Mouse (Mus musculus) forebrain, postnatal 0 days (tissue): ENCODE measurements around the gene Lrfn1. TPM values are rescaled to one million over a fixed set of nuclear protein-coding genes. Genes with fewer than 3 reads are reported as not detected.

Experiments
- ATAC-seq: fragments of 200-750 bp; cut with Nextera tagmentation; 2 replicates; pipeline ENCODE4 v1.8.0; 2017; ENCODE audit warnings: mild to moderate bottlenecking, moderate library complexity
- DNase-seq: peaks from one replicate; pipeline ENCODE4 v3.0.0-alpha.2; 2015
- H3K27ac ChIP-seq: fragments of 300-500 bp; sonication (generic); 2 replicates; pipeline ENCODE4 v1.5.1; 2014; ENCODE audit warnings: low read depth, mild to moderate bottlenecking, antibody characterized with exemption, low read length, moderate library complexity, mixed read lengths
- H3K27me3 ChIP-seq: fragments of 300-500 bp; sonication (generic); 2 replicates; pipeline ENCODE4 v1.6.1; 2014; ENCODE audit warnings: mild to moderate bottlenecking, low read length, mixed read lengths; ENCODE audit not compliant: insufficient read depth
- H3K36me3 ChIP-seq: fragments of 300-500 bp; sonication (generic); 2 replicates; pipeline ENCODE4 v1.6.1; 2014; ENCODE audit warnings: mild to moderate bottlenecking, moderate library complexity; ENCODE audit not compliant: insufficient read depth
- H3K4me1 ChIP-seq: fragments of 300-500 bp; sonication (generic); 2 replicates; pipeline ENCODE4 v1.6.1; 2014; ENCODE audit warnings: antibody characterized with exemption; ENCODE audit not compliant: insufficient read depth
- H3K4me2 ChIP-seq: fragments of 300-500 bp; sonication (generic); 2 replicates; pipeline ENCODE4 v1.6.1; 2014; ENCODE audit warnings: low read depth, mild to moderate bottlenecking, moderate library complexity
- H3K4me3 ChIP-seq: fragments of 300-500 bp; sonication (generic); 2 replicates; pipeline ENCODE4 v1.5.1; 2014; ENCODE audit warnings: low read depth, low read length, mixed read lengths
- H3K9ac ChIP-seq: fragments of 300-500 bp; sonication (generic); 2 replicates; pipeline ENCODE4 v1.6.1; 2014; ENCODE audit warnings: mild to moderate bottlenecking
- H3K9me3 ChIP-seq: fragments of 300-500 bp; sonication (generic); 2 replicates; pipeline ENCODE4 v1.6.1; 2016; ENCODE audit warnings: low read length
- CTCF ChIP-seq: sonication (generic); IDR thresholded peaks from 2 replicates; pipeline ENCODE4 v1.5.1; 2016; ENCODE audit warnings: antibody characterized with exemption, control low read depth, low read depth
- WGBS: fragments of 180-500 bp; shearing (Covaris S2); extraction: QIAGEN DNeasy Blood & Tissue Kit; methylation state at CpG from one replicate; pipeline ENCODE4 v1.1.7; 2014; 5-methylcytosine and 5-hydroxymethylcytosine counted together
- polyA plus RNA-seq: library from polyadenylated mRNA; unstranded; fragments of >200 nt; fragmentation: Nextera tagmentation; extraction: Ambion mirVana; gene quantifications from 2 replicates; pipeline ENCODE4 v1.2.1, GENCODE M21; 2015
- total RNA-seq: library from RNA; depleted of rRNA; stranded (reverse); fragments of >200 nt; gene quantifications from 2 replicates; pipeline ENCODE4 v1.2.3, GENCODE M21; 2014

The Lrfn1 gene
- total and polyA plus RNA-seq, 2 experiments from 2014 or later: 21.2 to 88.3 TPM

GRCm38 (mm10) chr7:28467213-28467751, 15.5 kb downstream of the Lrfn1 start:
- peak; percentile 17 for DNase-seq
- peak overlapping the region; percentile 9; the same call in 1 of the 2 replicates for H3K4me3 ChIP-seq
- H3K27ac ChIP-seq: no peak overlapping the region
- whole genome bisulfite sequencing: 7% methylated on average over 62 of the region's 63 CpGs
- no peak overlapping the region for H3K9ac ChIP-seq
- ATAC-seq: no peak
- H3K36me3 ChIP-seq: peaks cover 27% of the 10 kb centered on the region
- H3K9me3 ChIP-seq: no peaks in the 10 kb centered on the region
- TF ChIP-seq CTCF: 0 out of 2 replicates have a peak, but pooled peaks have one; percentile 16
- H3K27me3 ChIP-seq: no peaks in the 10 kb centered on the region
- H3K4me2 ChIP-seq: peak overlapping the region; percentile 46
- no peaks in the 10 kb centered on the region for H3K4me1 ChIP-seq

GRCm38 (mm10) chr7:28476191-28476590, 24.4 kb downstream of the Lrfn1 start:
- Histone ChIP-seq H3K27ac (no peak overlapping the region), H3K4me2 (no peak overlapping the region), H3K27me3 (no peaks in the 10 kb centered on the region), H3K9me3 (no peaks in the 10 kb centered on the region), H3K9ac (no peak overlapping the region), H3K4me3 (no peak overlapping the region), H3K4me1 (no peaks in the 10 kb centered on the region), H3K36me3 (no peaks in the 10 kb centered on the region)
- no peak for ATAC-seq
- 95% methylated on average over 6 of the region's 6 CpGs for WGBS
- 0 out of 2 replicates have a peak, but pooled peaks have one; percentile 12 for TF ChIP-seq CTCF
- no peak for DNase-seq

GRCm38 (mm10) chr7:28477363-28477762, 25.6 kb downstream of the Lrfn1 start:
- WGBS: 88% methylated on average over 5 of the region's 5 CpGs

GRCm38 (mm10) chr7:28478854-28479253, 27.1 kb downstream of the Lrfn1 start:
- Histone ChIP-seq H3K4me3 (no peak overlapping the region), H3K27ac (no peak overlapping the region), H3K27me3 (no peaks in the 10 kb centered on the region), H3K36me3 (no peaks in the 10 kb centered on the region), H3K4me1 (no peaks in the 10 kb centered on the region), H3K4me2 (no peak overlapping the region), H3K9me3 (no peaks in the 10 kb centered on the region), H3K9ac (no peak overlapping the region)
- 12% methylated on average over 6 of the region's 8 CpGs for WGBS
- ATAC-seq (no peak), DNase-seq (no peak)
- TF ChIP-seq CTCF: no peak

More at GRCm38 (mm10) chr7:28477363-28477762, 25.6 kb downstream of the Lrfn1 start:
- no peak overlapping the region for H3K9ac ChIP-seq
- H3K27me3 ChIP-seq: no peaks in the 10 kb centered on the region
- no peaks in the 10 kb centered on the region for H3K9me3 ChIP-seq
- no peak for ATAC-seq
- H3K4me3 ChIP-seq: no peak overlapping the region
- no peak for TF ChIP-seq CTCF
- no peaks in the 10 kb centered on the region for H3K4me1 ChIP-seq
- H3K27ac ChIP-seq: no peak overlapping the region
- no peak overlapping the region for H3K4me2 ChIP-seq
- H3K36me3 ChIP-seq: no peaks in the 10 kb centered on the region
- no peak for DNase-seq

- Histone ChIP-seq H3K4me3 (no peak overlapping the region), H3K36me3 (no peaks in the 10 kb centered on the region), H3K27me3 (no peaks in the 10 kb centered on the region), H3K9ac (no peak overlapping the region), H3K27ac (no peak overlapping the region), H3K4me1 (no peaks in the 10 kb centered on the region), H3K9me3 (no peaks in the 10 kb centered on the region), H3K4me2 (no peak overlapping the region)
- WGBS: 88% methylated on average over 11 of the region's 11 CpGs
- no peak for TF ChIP-seq CTCF
- no peak for ATAC-seq
- no peak for DNase-seq
Observed at GRCm38 (mm10) chr7:28482854-28483253, 31.1 kb downstream of the Lrfn1 start.

- H3K27me3 ChIP-seq: no peaks in the 10 kb centered on the region; the same call in 1 of the 2 replicates
- no peaks in the 10 kb centered on the region for H3K36me3 ChIP-seq
- no peak overlapping the region for H3K27ac ChIP-seq
- 50% methylated on average over 4 of the region's 4 CpGs for WGBS
- no peak for DNase-seq
- H3K9ac ChIP-seq: no peak overlapping the region
- no peaks in the 10 kb centered on the region for H3K9me3 ChIP-seq
- no peak overlapping the region for H3K4me3 ChIP-seq
- no peaks in the 10 kb centered on the region for H3K4me1 ChIP-seq
- no peak for TF ChIP-seq CTCF
- H3K4me2 ChIP-seq: no peak overlapping the region
- ATAC-seq: no peak
Observed at GRCm38 (mm10) chr7:28484192-28484591, 32.4 kb downstream of the Lrfn1 start.

GRCm38 (mm10) chr7:28488030-28488491, 36.3 kb downstream of the Lrfn1 start:
- Histone ChIP-seq H3K9ac (peak overlapping the region; percentile 11; the same call in 1 of the 2 replicates), H3K4me3 (peak overlapping the region; percentile 24), H3K9me3 (no peaks in the 10 kb centered on the region), H3K4me1 (no peaks in the 10 kb centered on the region), H3K27ac (no peak overlapping the region), H3K27me3 (no peaks in the 10 kb centered on the region; the same call in 1 of the 2 replicates), H3K36me3 (no peaks in the 10 kb centered on the region), H3K4me2 (peak overlapping the region; percentile 47)
- TF ChIP-seq CTCF: no peak
- ATAC-seq (no peak), DNase-seq (no peak)
- 8% methylated on average over 16 of the region's 16 CpGs for WGBS
